Mouse (Mus musculus) embryonic fibroblast, embryonic 13.5 days (primary cell): ENCODE results near the gene Aloxe3. TPM values are rescaled to one million over a fixed set of nuclear protein-coding genes. Genes with fewer than 3 reads are reported as not detected.

ENCODE experiments used
- H3K27ac ChIP-seq: 2 replicates; pipeline ENCODE4 v1.5.1; 2012; ENCODE audit warnings: low read length, control low read depth, inconsistent platforms; ENCODE audit not compliant: insufficient read depth
- H3K4me1 ChIP-seq: 2 replicates; pipeline ENCODE4 v1.6.1; 2011; ENCODE audit warnings: low read length; ENCODE audit not compliant: control insufficient read depth, insufficient read depth
- H3K4me3 ChIP-seq: 2 replicates; pipeline ENCODE4 v1.5.1; 2011; ENCODE audit warnings: mild to moderate bottlenecking, control low read depth, low read length; ENCODE audit not compliant: insufficient read depth
- CTCF ChIP-seq: IDR thresholded peaks from 2 replicates; pipeline ENCODE4 v1.5.1; 2011; ENCODE audit warnings: mild to moderate bottlenecking, control low read depth, low read length, moderate library complexity, borderline replicate concordance; ENCODE audit not compliant: insufficient read depth
- POLR2A ChIP-seq: IDR thresholded peaks from 2 replicates; pipeline ENCODE4 v1.6.1; 2011; ENCODE audit warnings: low read depth, mild to moderate bottlenecking, control low read depth, low read length, moderate library complexity
- polyA plus RNA-seq: library from polyadenylated mRNA; stranded (reverse); fragments of >200 nt; gene quantifications from 2 replicates; pipeline ENCODE4 v1.2.4, GENCODE M21; 2011; ENCODE audit warnings: low read depth; ENCODE audit not compliant: missing spikeins, insufficient read length

Aloxe3 gene
- polyA plus RNA-seq, 1 experiment: not detected

DNA sequence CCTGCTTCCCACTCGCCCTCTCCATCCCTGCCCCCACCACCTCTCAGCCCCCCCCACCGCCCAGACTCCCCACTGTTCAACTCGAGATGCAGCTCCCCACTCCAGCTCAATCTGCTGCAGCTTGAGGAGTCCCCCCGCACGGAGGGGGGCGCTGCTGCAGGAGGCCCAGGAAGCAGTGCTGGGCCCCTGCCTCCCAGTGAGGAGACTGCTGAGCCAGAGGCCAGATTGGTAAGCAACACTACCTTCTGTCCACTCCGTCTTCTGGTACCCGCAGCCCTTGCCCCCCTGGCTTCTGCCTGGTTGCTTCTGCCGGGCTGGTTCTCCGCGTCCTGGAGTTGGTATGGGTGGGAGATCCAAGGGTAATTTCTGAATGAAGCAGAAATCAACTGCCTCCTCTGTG is 18.9 kb upstream of the Aloxe3 start:
- Histone ChIP-seq H3K4me1 (peaks cover 4% of the 10 kb centered on the region; the same call in 1 of the 2 replicates), H3K4me3 (no peak overlapping the region), H3K27ac (no peak overlapping the region)
- TF ChIP-seq CTCF: no peak
- TF ChIP-seq POLR2A: no peak

DNA sequence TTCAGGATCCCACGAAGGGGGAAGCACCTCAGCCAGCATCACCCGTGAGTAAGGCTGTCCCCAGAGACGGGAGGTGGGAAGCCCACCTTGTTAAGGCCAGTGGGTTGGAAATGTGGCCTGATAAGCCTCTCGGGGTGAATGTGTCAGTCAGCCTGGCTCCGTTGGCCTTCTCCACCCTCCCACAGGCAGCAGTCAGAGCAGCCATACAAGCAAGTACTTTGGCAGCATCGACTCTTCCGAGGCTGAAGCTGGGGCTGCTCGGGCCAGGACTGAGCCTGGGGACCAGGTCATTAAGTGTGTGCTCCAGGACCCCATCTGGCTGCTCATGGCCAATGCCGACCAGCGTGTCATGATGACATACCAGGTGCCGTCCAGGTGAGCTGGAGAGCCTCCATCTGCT is 18.0 kb upstream of the Aloxe3 start:
- TF ChIP-seq POLR2A (no peak), CTCF (no peak)
- no peak overlapping the region for H3K4me3 ChIP-seq
- 0 out of 2 replicates have a peak, but pooled peaks cover 4% of the 10 kb centered on the region for H3K4me1 ChIP-seq
- no peak overlapping the region for H3K27ac ChIP-seq

DNA sequence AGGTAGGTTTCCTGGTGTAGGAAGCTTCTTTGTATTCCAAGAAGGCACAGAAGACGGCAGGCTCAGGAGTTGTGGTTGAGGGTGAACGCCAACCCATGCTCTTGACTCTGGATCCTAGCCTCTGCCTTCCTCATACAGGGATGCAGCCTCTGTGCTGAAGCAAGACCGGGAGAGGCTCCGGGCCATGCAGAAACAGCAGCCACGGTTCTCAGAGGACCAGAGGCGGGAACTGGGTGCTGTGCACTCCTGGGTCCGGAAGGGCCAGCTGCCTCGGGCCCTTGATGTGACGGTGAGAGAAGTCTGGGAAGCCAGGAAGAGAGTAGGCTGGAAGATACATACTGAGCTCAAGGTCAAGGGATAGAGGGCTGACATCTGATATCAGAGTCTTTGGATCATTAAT is 17.5 kb upstream of the Aloxe3 start:
- no peak for TF ChIP-seq POLR2A
- TF ChIP-seq CTCF: no peak
- H3K4me1 ChIP-seq: 0 out of 2 replicates have a peak, but pooled peaks cover 4% of the 10 kb centered on the region
- H3K4me3 ChIP-seq: no peak overlapping the region
- no peak overlapping the region for H3K27ac ChIP-seq

GRCm38 (mm10) chr11:69109032-69109900 is 16.4 kb upstream of the Aloxe3 start:
- 0 out of 2 replicates have a peak, but pooled peaks cover 4% of the 10 kb centered on the region for H3K4me1 ChIP-seq
- TF ChIP-seq CTCF (no peak), POLR2A (no peak)
- no peak overlapping the region for H3K4me3 ChIP-seq
- no peak overlapping the region for H3K27ac ChIP-seq

- TF ChIP-seq CTCF: no peak
- TF ChIP-seq POLR2A: peak; percentile 59
- Histone ChIP-seq H3K27ac (no peak overlapping the region; the same call in 1 of the 2 replicates), H3K4me3 (peak overlapping the region; percentile 59), H3K4me1 (0 out of 2 replicates have a peak, but pooled peaks cover 4% of the 10 kb centered on the region)
Observed at GRCm38 (mm10) chr11:69110319-69111046, 15.2 kb upstream of the Aloxe3 start.

- 0 out of 2 replicates have a peak, but pooled peaks cover 4% of the 10 kb centered on the region for H3K4me1 ChIP-seq
- no peak overlapping the region for H3K27ac ChIP-seq
- H3K4me3 ChIP-seq: peak overlapping the region; percentile 59
- no peak for TF ChIP-seq CTCF
- TF ChIP-seq POLR2A: no peak
Observed at GRCm38 (mm10) chr11:69111051-69111810, 14.5 kb upstream of the Aloxe3 start.

- H3K4me3 ChIP-seq: no peak overlapping the region
- no peak overlapping the region for H3K27ac ChIP-seq
- TF ChIP-seq POLR2A: no peak
- TF ChIP-seq CTCF: no peak
- 0 out of 2 replicates have a peak, but pooled peaks cover 4% of the 10 kb centered on the region for H3K4me1 ChIP-seq
Observed at GRCm38 (mm10) chr11:69111865-69112264, 13.8 kb upstream of the Aloxe3 start.

DNA sequence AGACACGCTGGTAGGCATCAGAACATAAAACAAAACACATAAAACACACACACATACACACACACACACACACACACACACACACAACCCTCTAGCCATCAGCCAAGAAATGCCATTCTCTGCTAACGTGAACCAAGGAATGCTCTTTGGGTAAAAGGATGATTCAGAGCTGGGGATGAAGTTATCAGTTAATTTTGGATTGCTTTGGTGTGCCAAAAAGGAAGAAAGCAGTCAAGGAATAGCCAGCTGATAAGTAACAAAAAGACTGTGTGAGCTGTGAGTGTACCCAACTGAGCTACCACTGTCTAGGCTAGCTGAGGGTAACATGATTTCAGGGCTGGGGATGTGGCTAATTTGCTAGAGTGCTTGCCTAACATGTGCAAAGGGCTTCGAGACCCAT is 11.7 kb upstream of the Aloxe3 start:
- Histone ChIP-seq H3K4me1 (0 out of 2 replicates have a peak, but pooled peaks cover 4% of the 10 kb centered on the region), H3K27ac (no peak overlapping the region), H3K4me3 (no peak overlapping the region)
- no peak for TF ChIP-seq CTCF
- no peak for TF ChIP-seq POLR2A

DNA sequence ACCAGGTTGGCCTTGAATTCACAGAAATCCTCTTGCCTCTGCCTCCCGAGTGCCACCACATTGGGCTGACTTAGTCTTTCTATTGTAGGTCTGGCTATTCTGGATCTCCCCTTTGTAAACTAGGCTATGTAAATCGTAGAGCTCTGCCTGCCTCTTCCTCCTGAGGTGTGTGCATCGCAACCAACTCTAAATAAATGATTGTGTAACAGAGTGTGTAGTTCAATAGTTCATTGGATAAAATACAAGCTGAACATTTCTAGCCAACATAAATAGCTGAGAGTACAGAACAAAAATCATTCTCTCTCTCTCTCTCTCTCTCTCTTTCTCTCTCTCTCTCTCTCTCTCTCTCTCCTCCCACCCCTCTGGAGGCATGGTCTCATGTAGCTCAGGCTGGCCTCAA is 11.1 kb upstream of the Aloxe3 start:
- H3K4me1 ChIP-seq: 0 out of 2 replicates have a peak, but pooled peaks cover 4% of the 10 kb centered on the region
- no peak overlapping the region for H3K27ac ChIP-seq
- TF ChIP-seq POLR2A (no peak), CTCF (no peak)

More for the DNA sequence above, 11.1 kb upstream of the Aloxe3 start:
- no peak overlapping the region for H3K4me3 ChIP-seq
